In the genomic region with DNA sequence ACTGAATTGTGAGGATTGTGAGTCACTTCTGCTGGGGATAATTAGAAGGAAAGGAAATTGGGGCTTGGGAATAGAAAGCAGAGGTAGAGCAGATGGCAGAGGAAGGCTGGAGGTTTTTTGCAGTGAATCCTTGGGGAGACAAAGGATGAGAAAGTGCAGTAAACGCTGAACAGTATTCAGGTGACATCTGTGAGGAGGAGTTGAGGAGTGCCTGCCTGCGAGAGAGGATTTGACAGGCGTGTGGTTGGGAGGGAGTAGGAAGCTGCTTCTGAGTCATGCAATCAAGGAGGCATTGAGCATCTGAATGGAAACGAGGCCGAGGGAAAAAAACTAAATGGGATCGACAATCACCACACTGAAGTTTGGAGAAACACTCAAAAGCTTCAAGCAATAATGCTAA, we compare ENCODE assay signal across 15 mouse cellular contexts.
DNase-seq lines count a peak whose midpoint lies in the region; ATAC-seq and TF ChIP-seq lines count a peak whose summit lies in the region.
"Had no signal": no experiment of that assay in that cellular context is flagged by ENCODE, and none has a peak within 500 bp of the region (broad histone marks: within the 10 kb centered on the region; RNA-seq: fewer than 3 reads in every experiment).

No protein-coding gene starts in this region.

- H3K4me3 ChIP-seq in hindbrain, embryonic 16.5 days (ENCODE audit: low read length) = no peak overlapping the region
- H3K4me3 ChIP-seq in hindbrain, postnatal 0 days (ENCODE audit: low read length) = no peak overlapping the region
- H3K4me3 ChIP-seq in cortical plate, adult 2 months (ENCODE audit: insufficient read depth, low read length) = no peak overlapping the region
- no peak overlapping the region for H3K4me3 ChIP-seq in layer of hippocampus, adult 2 months
- H3K4me3 ChIP-seq: hindbrain, embryonic 12.5 days had no signal

- H3K9me3 ChIP-seq in hindbrain, embryonic 16.5 days (ENCODE audit: control insufficient read depth, low read length) = no peaks in the 10 kb centered on the region
- no peaks in the 10 kb centered on the region for H3K9me3 ChIP-seq in hindbrain, postnatal 0 days (ENCODE audit: low read length)
- H3K9me3 ChIP-seq: hindbrain, embryonic 12.5 days had no signal

- no peaks in the 10 kb centered on the region for H3K4me1 ChIP-seq in hindbrain, embryonic 16.5 days (ENCODE audit: control insufficient read depth, insufficient read depth, low read depth, low read length)
- H3K4me1 ChIP-seq in hindbrain, postnatal 0 days (ENCODE audit: insufficient read depth, low read length) = no peaks in the 10 kb centered on the region
- H3K4me1 ChIP-seq in cortical plate, adult 2 months (ENCODE audit: control insufficient read depth, insufficient read depth, low read length) = peaks cover 6% of the 10 kb centered on the region; the same call in 1 of the 2 replicates
- H3K4me1 ChIP-seq: hindbrain, embryonic 12.5 days had no signal

- TF ChIP-seq POLR2A in cortical plate, adult 2 months (IDR thresholded peaks at IDR 0.05; ENCODE audit: extremely low read depth, insufficient read depth, low read length) = no peak

- TF ChIP-seq CTCF in hindbrain, postnatal 0 days (IDR thresholded peaks at IDR 0.05; ENCODE audit: low read depth) = no peak
- no peak for TF ChIP-seq CTCF in cortical plate, adult 2 months (IDR thresholded peaks at IDR 0.05; ENCODE audit: extremely low read depth, insufficient read depth, low read length)
- no peak for TF ChIP-seq CTCF in layer of hippocampus, adult 2 months (conservative IDR thresholded peaks at IDR 0.05)

- H3K36me3 ChIP-seq in hindbrain, embryonic 16.5 days (ENCODE audit: control insufficient read depth, insufficient read depth, low read length) = no peaks in the 10 kb centered on the region
- no peaks in the 10 kb centered on the region for H3K36me3 ChIP-seq in hindbrain, postnatal 0 days (ENCODE audit: insufficient read depth, low read length)
- H3K36me3 ChIP-seq: hindbrain, embryonic 12.5 days had no signal

- no peak overlapping the region for H3K4me2 ChIP-seq in hindbrain, embryonic 16.5 days (ENCODE audit: low read length)
- H3K4me2 ChIP-seq in hindbrain, postnatal 0 days (ENCODE audit: low read depth, low read length) = no peak overlapping the region
- H3K4me2 ChIP-seq: hindbrain, embryonic 12.5 days had no signal

- intact Hi-C loops in left cerebral cortex, postnatal 25 days (cut with DNase I) = no loop called here

- H3K27me3 ChIP-seq in hindbrain, embryonic 16.5 days (replicated peaks; ENCODE audit: control insufficient read depth, insufficient read depth, low read length) = no peaks in the 10 kb centered on the region
- H3K27me3 ChIP-seq in hindbrain, postnatal 0 days (ENCODE audit: insufficient read depth, low read length) = no peaks in the 10 kb centered on the region
- H3K27me3 ChIP-seq: hindbrain, embryonic 12.5 days had no signal

- ATAC-seq in hindbrain, embryonic 16.5 days = 0 out of 2 replicates have a peak, but pooled peaks have one; percentile 34
- no peak for ATAC-seq in hindbrain, postnatal 0 days
- ATAC-seq: activated CD4-positive, CD25-positive, alpha-beta regulatory T cell, adult 4 months had no signal

- no peak overlapping the region for H3K27ac ChIP-seq in hindbrain, embryonic 16.5 days (ENCODE audit: low read depth, low read length)
- no peak overlapping the region for H3K27ac ChIP-seq in hindbrain, postnatal 0 days
- H3K27ac ChIP-seq in cortical plate, adult 2 months (ENCODE audit: insufficient read depth, low read length) = 0 out of 2 replicates have a peak overlapping the region, but pooled peaks have one; percentile 58
- peak overlapping the region; percentile 64 for H3K27ac ChIP-seq in layer of hippocampus, adult 2 months
- H3K27ac ChIP-seq: hindbrain, embryonic 12.5 days; liver, embryonic 14.5 days had no signal

- 45% methylated on average over 6 of the region's 6 CpGs for WGBS in hindbrain, embryonic 16.5 days
- WGBS in hindbrain, postnatal 0 days = 44% methylated on average over 6 of the region's 6 CpGs

- no peak for DNase-seq in hindbrain, postnatal 0 days (ENCODE audit: low spot score)
- DNase-seq in layer of hippocampus, adult 2 months (ENCODE audit: low spot score in 2 of 2) = peak; percentile 34 to 87
- peak; percentile 69 to 96 for DNase-seq in left cerebral cortex, postnatal 25 days (ENCODE audit: low spot score in 2 of 2)
- no peak for DNase-seq in kidney, postnatal 10 days
- DNase-seq in embryo, embryonic 10 days (ENCODE audit: low spot score) = no peak
- DNase-seq in adrenal gland, postnatal 25 days = no peak
- DNase-seq: cerebellum, postnatal 36 days; gastrocnemius, postnatal 14 days; kidney, adult 2 months; lung, postnatal 14 days had no signal

- no peak overlapping the region for H3K9ac ChIP-seq in hindbrain, embryonic 16.5 days (ENCODE audit: low read depth, low read length)
- no peak overlapping the region for H3K9ac ChIP-seq in hindbrain, postnatal 0 days (replicated peaks; ENCODE audit: low read length)
- H3K9ac ChIP-seq: hindbrain, embryonic 12.5 days; liver, embryonic 14.5 days had no signal

Comparison
In these comparisons a context has a peak if more than half of its experiments do, and no peak if none do; other contexts are left out.
1. H3K27ac ChIP-seq: peak in cortical plate, adult 2 months (single experiment) and layer of hippocampus, adult 2 months (single experiment); none in hindbrain, embryonic 16.5 days (single experiment) and hindbrain, postnatal 0 days (single experiment).
2. DNase-seq: peak in layer of hippocampus, adult 2 months (2 of 2) and left cerebral cortex, postnatal 25 days (2 of 2); none in hindbrain, postnatal 0 days (single experiment), kidney, postnatal 10 days (single experiment), embryo, embryonic 10 days (single experiment) and adrenal gland, postnatal 25 days (single experiment).